Mouse (Mus musculus): ENCODE data around the gene Tspan9. TPM values are rescaled to one million over a fixed set of nuclear protein-coding genes. Genes with fewer than 3 reads are reported as not detected.

Gene Tspan9
- polyA plus RNA-seq, 1 experiment from 2014 or later: 25.8 TPM

DNA sequence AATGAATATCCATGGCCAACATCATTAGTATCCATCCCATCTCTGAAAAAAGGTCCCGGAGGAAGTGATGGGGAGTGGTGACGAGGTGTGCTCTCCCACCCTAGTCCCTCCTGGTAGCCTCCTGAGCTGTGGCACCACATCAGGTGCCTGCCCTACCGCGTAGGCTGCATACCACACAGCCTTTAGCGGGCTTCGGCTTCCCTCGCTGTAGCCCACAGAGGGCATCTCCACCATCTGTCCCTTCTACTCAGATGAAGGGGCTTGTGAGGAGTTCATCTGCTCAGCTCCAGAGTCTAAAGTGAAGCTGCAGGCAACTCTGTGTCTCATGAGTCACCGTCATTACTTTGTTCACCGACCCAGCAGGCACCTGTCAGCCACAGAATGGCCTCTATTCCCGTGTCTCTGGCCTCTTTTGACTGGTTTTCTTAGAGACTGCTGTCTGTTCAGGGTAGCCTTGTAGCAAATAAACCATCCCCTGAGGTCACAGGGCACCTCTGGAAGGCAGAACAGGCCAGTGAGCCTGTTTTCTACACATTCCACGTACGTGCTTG, 154.4 kb downstream of the Tspan9 start:
- H3K4me1 ChIP-seq (ENCODE audit: control insufficient read depth, low read depth, low read length): no peaks in the 10 kb centered on the region
- H3K4me2 ChIP-seq (ENCODE audit: low read depth, low read length): no peak overlapping the region
- no peaks in the 10 kb centered on the region for H3K9me3 ChIP-seq (replicated peaks; ENCODE audit: control insufficient read depth, low read length)
- no peak overlapping the region for H3K27ac ChIP-seq (ENCODE audit: low read length)
- 74% methylated on average over 12 of the region's 12 CpGs for WGBS (ENCODE audit: insufficient replicate concordance)
- H3K9ac ChIP-seq (ENCODE audit: low read depth, low read length): no peak overlapping the region
- H3K36me3 ChIP-seq (ENCODE audit: control insufficient read depth, insufficient read depth): no peaks in the 10 kb centered on the region
- H3K27me3 ChIP-seq (ENCODE audit: control insufficient read depth, insufficient read depth, low read depth, low read length): no peaks in the 10 kb centered on the region
- no peak for ATAC-seq (ENCODE audit: low read depth)
- no peak overlapping the region for H3K4me3 ChIP-seq (ENCODE audit: low read depth, low read length)

DNA sequence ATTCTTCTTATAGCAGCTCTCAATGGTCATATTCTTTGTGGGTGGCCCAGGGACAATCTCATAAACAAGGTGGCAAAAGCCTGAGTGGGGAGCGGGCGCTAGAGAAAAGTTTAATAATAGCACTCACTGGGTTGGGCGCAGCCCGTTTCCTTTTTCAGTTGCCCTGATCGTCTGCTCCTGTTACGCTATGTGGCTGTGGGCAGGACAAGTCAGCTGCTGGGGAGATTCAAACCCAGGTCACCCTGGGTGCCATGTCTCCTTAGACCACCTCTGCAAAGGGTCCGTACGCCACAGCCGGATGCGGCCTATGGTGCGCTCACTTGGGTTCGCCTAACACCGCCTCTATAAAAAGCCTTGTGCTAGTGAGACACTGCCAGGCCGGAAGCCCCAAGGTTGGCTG, 156.0 kb downstream of the Tspan9 start:
- Histone ChIP-seq H3K4me3 (ENCODE audit: low read depth, low read length) (no peak overlapping the region), H3K9me3 (replicated peaks; ENCODE audit: control insufficient read depth, low read length) (no peaks in the 10 kb centered on the region), H3K9ac (ENCODE audit: low read depth, low read length) (no peak overlapping the region), H3K27me3 (ENCODE audit: control insufficient read depth, insufficient read depth, low read depth, low read length) (no peaks in the 10 kb centered on the region), H3K4me1 (ENCODE audit: control insufficient read depth, low read depth, low read length) (no peaks in the 10 kb centered on the region), H3K4me2 (ENCODE audit: low read depth, low read length) (no peak overlapping the region), H3K27ac (ENCODE audit: low read length) (no peak overlapping the region), H3K36me3 (ENCODE audit: control insufficient read depth, insufficient read depth) (no peaks in the 10 kb centered on the region)
- ATAC-seq (ENCODE audit: low read depth): no peak
- 85% methylated on average over 14 of the region's 14 CpGs for WGBS (ENCODE audit: insufficient replicate concordance)

DNA sequence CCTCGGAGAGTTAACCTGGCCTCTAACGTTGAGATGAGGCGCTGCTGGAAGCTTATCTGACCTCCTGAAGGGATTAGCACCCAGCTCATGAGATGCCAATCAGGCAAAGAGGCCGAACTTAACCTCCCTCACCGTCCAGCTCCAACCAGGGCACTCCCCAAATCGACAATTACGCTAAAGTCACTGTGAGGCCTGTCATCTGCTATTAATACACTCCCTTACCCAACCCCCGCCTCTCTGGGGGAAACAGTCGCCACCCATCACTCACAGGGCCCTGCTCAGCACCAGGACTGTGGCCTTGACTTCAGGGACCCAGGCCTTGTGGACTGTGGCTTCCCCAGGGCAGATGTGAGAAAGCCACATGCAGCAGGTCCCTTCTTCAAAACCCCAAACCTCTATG, 157.0 kb downstream of the Tspan9 start:
- H3K9ac ChIP-seq (ENCODE audit: low read depth, low read length): no peak overlapping the region
- H3K4me1 ChIP-seq (ENCODE audit: control insufficient read depth, low read depth, low read length): no peaks in the 10 kb centered on the region
- no peak for ATAC-seq (ENCODE audit: low read depth)
- no peaks in the 10 kb centered on the region for H3K27me3 ChIP-seq (ENCODE audit: control insufficient read depth, insufficient read depth, low read depth, low read length)
- 36% methylated on average over 9 of the region's 9 CpGs for WGBS (ENCODE audit: insufficient replicate concordance)
- no peak overlapping the region for H3K4me2 ChIP-seq (ENCODE audit: low read depth, low read length)
- no peak overlapping the region for H3K27ac ChIP-seq (ENCODE audit: low read length)
- no peak overlapping the region for H3K4me3 ChIP-seq (ENCODE audit: low read depth, low read length)
- no peaks in the 10 kb centered on the region for H3K9me3 ChIP-seq (replicated peaks; ENCODE audit: control insufficient read depth, low read length)
- H3K36me3 ChIP-seq (ENCODE audit: control insufficient read depth, insufficient read depth): no peaks in the 10 kb centered on the region

DNA sequence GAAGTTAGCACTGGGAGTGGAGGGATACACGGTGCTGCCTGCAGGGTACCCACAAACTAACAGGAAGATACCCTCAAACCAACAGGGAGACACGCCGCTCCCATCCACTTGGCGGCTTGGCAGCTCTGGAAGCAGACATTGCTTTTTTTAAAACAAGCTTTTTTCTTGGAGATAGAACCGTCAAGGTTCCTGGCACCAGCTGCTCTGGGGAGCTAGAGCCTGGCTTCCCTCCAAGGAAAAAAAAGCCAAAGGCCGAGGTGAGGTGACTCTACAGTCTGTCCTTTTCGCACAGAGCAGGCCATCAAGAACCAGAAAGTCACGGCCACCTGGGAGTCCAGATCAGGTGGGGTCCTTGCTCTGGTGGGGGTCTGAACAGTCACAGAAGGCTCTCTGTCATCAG, 162.2 kb downstream of the Tspan9 start:
- 55% methylated on average over 8 of the region's 8 CpGs for WGBS (ENCODE audit: insufficient replicate concordance)
- Histone ChIP-seq H3K4me2 (ENCODE audit: low read depth, low read length) (no peak overlapping the region), H3K9ac (ENCODE audit: low read depth, low read length) (no peak overlapping the region), H3K9me3 (replicated peaks; ENCODE audit: control insufficient read depth, low read length) (no peaks in the 10 kb centered on the region), H3K27ac (ENCODE audit: low read length) (no peak overlapping the region), H3K27me3 (ENCODE audit: control insufficient read depth, insufficient read depth, low read depth, low read length) (no peaks in the 10 kb centered on the region), H3K4me3 (ENCODE audit: low read depth, low read length) (no peak overlapping the region), H3K4me1 (ENCODE audit: control insufficient read depth, low read depth, low read length) (no peaks in the 10 kb centered on the region; the same call in 1 of the 2 replicates), H3K36me3 (ENCODE audit: control insufficient read depth, insufficient read depth) (no peaks in the 10 kb centered on the region)
- no peak for ATAC-seq (ENCODE audit: low read depth)

DNA sequence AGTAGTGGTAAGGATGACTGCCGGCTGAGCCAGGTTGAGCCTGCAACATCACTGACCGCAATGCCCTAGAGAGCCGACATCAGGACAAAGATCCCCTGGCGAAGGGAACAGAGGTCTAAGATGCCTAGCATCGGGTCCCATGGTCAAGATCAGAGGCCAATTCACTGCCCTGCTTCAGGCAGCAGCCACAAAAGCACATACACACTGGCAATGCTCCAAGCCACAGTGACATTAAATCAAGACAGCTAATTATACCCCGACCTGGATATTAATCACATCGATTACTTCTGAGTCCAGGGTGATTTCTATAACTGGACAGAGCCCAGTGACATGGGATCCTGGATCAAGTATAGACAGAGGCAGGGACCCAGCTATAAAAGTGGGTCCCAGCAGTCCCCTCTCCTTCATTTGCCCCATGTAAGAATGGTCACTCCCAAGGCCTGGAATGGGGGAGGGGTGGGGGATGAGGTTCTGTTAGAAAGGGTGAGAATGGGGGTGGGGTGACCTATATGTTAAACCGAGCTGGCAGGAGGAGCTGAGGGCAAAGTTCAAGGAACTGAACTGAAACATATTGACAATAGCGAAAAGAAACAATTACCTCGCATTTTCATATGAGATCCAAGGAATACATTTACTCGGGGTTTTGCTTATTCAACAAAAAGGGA, 162.9 kb downstream of the Tspan9 start:
- Histone ChIP-seq H3K27ac (ENCODE audit: low read length) (no peak overlapping the region), H3K27me3 (ENCODE audit: control insufficient read depth, insufficient read depth, low read depth, low read length) (no peaks in the 10 kb centered on the region), H3K4me1 (ENCODE audit: control insufficient read depth, low read depth, low read length) (no peaks in the 10 kb centered on the region; the same call in 1 of the 2 replicates), H3K9ac (ENCODE audit: low read depth, low read length) (no peak overlapping the region), H3K4me2 (ENCODE audit: low read depth, low read length) (no peak overlapping the region), H3K36me3 (ENCODE audit: control insufficient read depth, insufficient read depth) (no peaks in the 10 kb centered on the region), H3K4me3 (ENCODE audit: low read depth, low read length) (no peak overlapping the region), H3K9me3 (replicated peaks; ENCODE audit: control insufficient read depth, low read length) (no peaks in the 10 kb centered on the region)
- 66% methylated on average over 11 of the region's 11 CpGs for WGBS (ENCODE audit: insufficient replicate concordance)
- no peak for ATAC-seq (ENCODE audit: low read depth)

DNA sequence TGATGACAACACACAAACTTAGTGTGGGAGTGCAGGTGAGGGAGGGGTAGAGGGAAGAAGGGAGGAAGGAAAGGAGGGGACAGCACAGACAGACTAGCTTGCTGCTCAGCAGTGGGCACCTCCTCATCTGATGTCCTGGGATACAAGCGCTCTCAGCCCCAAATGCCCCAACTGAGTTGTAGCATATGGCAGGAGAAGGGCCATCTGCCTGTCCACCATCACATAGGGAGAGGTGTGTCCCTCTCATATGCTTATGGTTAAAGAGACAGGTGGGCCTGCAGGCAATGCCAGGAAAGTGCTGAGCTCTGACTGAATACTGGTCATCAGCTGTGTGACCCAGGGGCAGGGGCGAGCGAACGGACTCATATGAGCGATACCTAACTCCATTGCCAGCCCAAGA, 163.6 kb downstream of the Tspan9 start:
- H3K4me1 ChIP-seq (ENCODE audit: control insufficient read depth, low read depth, low read length): no peaks in the 10 kb centered on the region; the same call in 1 of the 2 replicates
- no peaks in the 10 kb centered on the region for H3K9me3 ChIP-seq (replicated peaks; ENCODE audit: control insufficient read depth, low read length)
- no peak overlapping the region for H3K4me2 ChIP-seq (ENCODE audit: low read depth, low read length)
- 76% methylated on average over 5 of the region's 5 CpGs for WGBS (ENCODE audit: insufficient replicate concordance)
- H3K27me3 ChIP-seq (ENCODE audit: control insufficient read depth, insufficient read depth, low read depth, low read length): no peaks in the 10 kb centered on the region
- H3K4me3 ChIP-seq (ENCODE audit: low read depth, low read length): no peak overlapping the region
- no peak overlapping the region for H3K9ac ChIP-seq (ENCODE audit: low read depth, low read length)
- H3K27ac ChIP-seq (ENCODE audit: low read length): no peak overlapping the region
- H3K36me3 ChIP-seq (ENCODE audit: control insufficient read depth, insufficient read depth): no peaks in the 10 kb centered on the region
- ATAC-seq (ENCODE audit: low read depth): no peak

DNA sequence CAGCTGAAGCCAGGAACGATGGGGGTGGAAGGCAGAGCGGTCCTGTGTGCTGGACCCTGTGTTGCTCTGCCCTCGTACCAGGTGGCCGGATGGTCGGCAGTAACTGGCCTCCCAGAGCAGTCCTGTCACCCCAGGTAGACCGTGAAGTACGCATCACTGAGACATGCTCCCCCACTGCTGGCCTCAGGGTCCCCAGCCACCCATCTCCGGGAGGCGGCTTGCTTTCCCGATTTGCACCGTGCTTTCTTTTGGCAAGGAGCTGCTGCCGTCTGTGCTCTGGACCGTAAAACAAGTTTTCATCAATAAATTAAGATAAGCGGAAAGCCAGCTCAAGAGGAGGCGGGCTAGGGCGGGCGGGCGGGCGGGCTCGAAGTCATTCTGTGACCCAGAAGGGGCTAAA, 164.5 kb downstream of the Tspan9 start:
- Histone ChIP-seq H3K36me3 (ENCODE audit: control insufficient read depth, insufficient read depth) (no peaks in the 10 kb centered on the region), H3K4me3 (ENCODE audit: low read depth, low read length) (no peak overlapping the region), H3K4me2 (ENCODE audit: low read depth, low read length) (no peak overlapping the region), H3K27me3 (ENCODE audit: control insufficient read depth, insufficient read depth, low read depth, low read length) (no peaks in the 10 kb centered on the region), H3K27ac (ENCODE audit: low read length) (no peak overlapping the region), H3K9ac (ENCODE audit: low read depth, low read length) (no peak overlapping the region), H3K4me1 (ENCODE audit: control insufficient read depth, low read depth, low read length) (no peaks in the 10 kb centered on the region; the same call in 1 of the 2 replicates), H3K9me3 (replicated peaks; ENCODE audit: control insufficient read depth, low read length) (no peaks in the 10 kb centered on the region)
- no peak for ATAC-seq (ENCODE audit: low read depth)
- WGBS (ENCODE audit: insufficient replicate concordance): 81% methylated on average over 20 of the region's 20 CpGs

DNA sequence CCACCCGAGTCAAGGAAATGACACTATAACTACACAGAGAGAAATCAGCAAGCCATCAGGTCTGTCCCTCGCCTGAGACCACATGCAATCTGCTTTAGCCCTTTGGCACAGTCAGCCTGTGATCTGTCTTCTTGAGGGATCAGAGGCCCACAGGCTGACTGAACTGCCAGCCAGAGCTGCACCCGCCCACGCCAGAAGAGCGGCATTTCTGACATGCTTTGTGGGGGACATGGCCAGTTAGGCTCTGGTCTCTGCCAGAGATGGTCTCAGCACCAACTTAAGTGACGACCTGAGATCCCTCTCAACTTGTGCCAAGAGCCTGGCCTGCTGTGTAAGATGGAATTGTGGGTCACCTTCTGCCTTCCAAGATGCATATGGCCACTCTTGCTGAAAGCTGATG, 166.7 kb downstream of the Tspan9 start:
- no peak overlapping the region for H3K4me2 ChIP-seq (ENCODE audit: low read depth, low read length)
- H3K4me1 ChIP-seq (ENCODE audit: control insufficient read depth, low read depth, low read length): no peaks in the 10 kb centered on the region; the same call in 1 of the 2 replicates
- no peak overlapping the region for H3K9ac ChIP-seq (ENCODE audit: low read depth, low read length)
- no peak overlapping the region for H3K27ac ChIP-seq (ENCODE audit: low read length)
- H3K4me3 ChIP-seq (ENCODE audit: low read depth, low read length): no peak overlapping the region
- WGBS (ENCODE audit: insufficient replicate concordance): 58% methylated on average over 6 of the region's 6 CpGs
- no peak for ATAC-seq (ENCODE audit: low read depth)
- H3K36me3 ChIP-seq (ENCODE audit: control insufficient read depth, insufficient read depth): no peaks in the 10 kb centered on the region
- H3K27me3 ChIP-seq (ENCODE audit: control insufficient read depth, insufficient read depth, low read depth, low read length): no peaks in the 10 kb centered on the region
- no peaks in the 10 kb centered on the region for H3K9me3 ChIP-seq (replicated peaks; ENCODE audit: control insufficient read depth, low read length)

DNA sequence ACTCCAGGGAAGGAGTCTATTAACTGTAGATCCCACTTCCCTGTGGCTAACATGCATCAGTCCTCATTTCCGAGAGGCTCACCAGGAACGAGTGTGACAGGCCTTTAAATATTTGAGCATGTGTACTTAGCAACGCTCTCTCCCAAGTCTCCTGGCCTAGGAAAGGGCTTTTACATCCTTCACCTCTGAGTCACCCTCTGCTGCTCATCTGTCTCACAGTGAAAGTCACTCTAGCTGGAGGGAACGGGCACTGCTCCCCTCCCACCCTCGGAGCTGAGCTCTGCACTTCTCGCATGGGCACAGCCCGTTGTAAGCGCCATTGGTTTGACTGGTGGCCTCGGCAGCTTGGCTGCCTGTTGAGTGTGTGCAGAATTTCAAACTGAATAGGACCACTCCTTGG, 169.4 kb downstream of the Tspan9 start:
- Histone ChIP-seq H3K9me3 (replicated peaks; ENCODE audit: control insufficient read depth, low read length) (no peaks in the 10 kb centered on the region), H3K36me3 (ENCODE audit: control insufficient read depth, insufficient read depth) (no peaks in the 10 kb centered on the region), H3K4me3 (ENCODE audit: low read depth, low read length) (no peak overlapping the region), H3K4me1 (ENCODE audit: control insufficient read depth, low read depth, low read length) (no peaks in the 10 kb centered on the region), H3K9ac (ENCODE audit: low read depth, low read length) (no peak overlapping the region), H3K4me2 (ENCODE audit: low read depth, low read length) (no peak overlapping the region), H3K27ac (ENCODE audit: low read length) (no peak overlapping the region), H3K27me3 (ENCODE audit: control insufficient read depth, insufficient read depth, low read depth, low read length) (no peaks in the 10 kb centered on the region)
- ATAC-seq (ENCODE audit: low read depth): no peak
- WGBS (ENCODE audit: insufficient replicate concordance): 73% methylated on average over 9 of the region's 9 CpGs

Measured in liver, embryonic 16.5 days (tissue).